Mouse (Mus musculus) lung, adult 2 months (tissue): Measurements from ENCODE around the gene Psen1. TPM values are rescaled to one million over a fixed set of nuclear protein-coding genes. Genes with fewer than 3 reads are reported as not detected.

Experiments
- DNase-seq: peaks from one replicate; pipeline ENCODE4 v3.0.0; 2022
- H3K4me1 ChIP-seq: fragments of 200-500 bp; 2 replicates; pipeline ENCODE4 v1.6.1; 2011; ENCODE audit warnings: low read length; ENCODE audit not compliant: control insufficient read depth, insufficient read depth
- H3K4me3 ChIP-seq: fragments of 200-500 bp; replicated peaks from 2 replicates; pipeline ENCODE3; 2011; ENCODE audit warnings: low read depth, mild to moderate bottlenecking, control low read depth, low read length; ENCODE audit errors: extremely low read depth
- CTCF ChIP-seq: fragments of 200-500 bp; IDR thresholded peaks from 2 replicates; pipeline ENCODE4 v1.5.1; 2011; ENCODE audit warnings: mild to moderate bottlenecking, low read length, control low read depth; ENCODE audit not compliant: insufficient read depth
- POLR2A ChIP-seq: fragments of 200-500 bp; IDR thresholded peaks from 2 replicates; pipeline ENCODE4 v1.6.1; 2011; ENCODE audit warnings: low read depth, mild to moderate bottlenecking, control low read depth, low read length, borderline replicate concordance; ENCODE audit errors: extremely low read depth
- WGBS: fragments of 180-500 bp; shearing (Covaris S2); methylation state at CpG from one replicate; pipeline ENCODE4 v1.1.7; 2018; 5-methylcytosine and 5-hydroxymethylcytosine counted together
- polyA plus RNA-seq: library from polyadenylated mRNA; depleted of rRNA; stranded (reverse); fragments of >200 nt; gene quantifications from 2 replicates; pipeline ENCODE4 v1.2.3, GENCODE M21; 2012

The Psen1 gene
- polyA plus RNA-seq, 1 experiment, result 27.3 TPM

DNA sequence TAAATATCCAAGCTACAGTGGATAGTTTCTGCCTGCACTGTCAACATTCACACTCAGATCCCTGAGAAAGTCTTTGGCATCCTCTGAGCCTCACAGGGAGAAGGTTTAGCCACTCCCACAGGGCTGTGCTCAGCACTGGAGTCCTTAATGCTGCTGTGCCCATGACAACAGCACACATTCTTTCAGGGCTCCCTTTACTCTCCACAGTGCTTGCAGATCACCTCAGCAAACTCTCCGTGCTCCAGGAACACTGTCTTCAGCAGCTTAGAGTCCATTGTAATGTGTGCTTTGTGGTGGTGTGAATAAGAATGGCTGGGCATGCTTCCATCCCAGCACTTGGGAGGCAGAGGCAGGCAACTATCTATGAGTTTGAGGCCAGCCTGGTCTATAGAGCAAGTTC lies 61.2 kb downstream of the Psen1 start:
- H3K4me3 ChIP-seq, result no peak overlapping the region
- TF ChIP-seq CTCF, result no peak
- no peak for TF ChIP-seq POLR2A
- 54% methylated on average over 1 of the region's 1 CpGs for WGBS
- no peaks in the 10 kb centered on the region for H3K4me1 ChIP-seq
- DNase-seq, result no peak

- 18% methylated on average over 2 of the region's 2 CpGs for WGBS
- no peak for TF ChIP-seq CTCF
- no peak for TF ChIP-seq POLR2A
- Histone ChIP-seq H3K4me3 (no peak overlapping the region), H3K4me1 (no peaks in the 10 kb centered on the region)
- DNase-seq, result no peak
These were observed 64.5 kb downstream of the Psen1 start for GRCm38 (mm10) chr12:83752495-83752894.

GRCm38 (mm10) chr12:83758735-83759134 lies 70.8 kb downstream of the Psen1 start:
- H3K4me1 ChIP-seq, result peaks cover 3% of the 10 kb centered on the region; the same call in 1 of the 2 replicates
- TF ChIP-seq CTCF, result no peak
- TF ChIP-seq POLR2A, result no peak
- DNase-seq, result no peak
- 84% methylated on average over 10 of the region's 10 CpGs for WGBS
- no peak overlapping the region for H3K4me3 ChIP-seq

DNA sequence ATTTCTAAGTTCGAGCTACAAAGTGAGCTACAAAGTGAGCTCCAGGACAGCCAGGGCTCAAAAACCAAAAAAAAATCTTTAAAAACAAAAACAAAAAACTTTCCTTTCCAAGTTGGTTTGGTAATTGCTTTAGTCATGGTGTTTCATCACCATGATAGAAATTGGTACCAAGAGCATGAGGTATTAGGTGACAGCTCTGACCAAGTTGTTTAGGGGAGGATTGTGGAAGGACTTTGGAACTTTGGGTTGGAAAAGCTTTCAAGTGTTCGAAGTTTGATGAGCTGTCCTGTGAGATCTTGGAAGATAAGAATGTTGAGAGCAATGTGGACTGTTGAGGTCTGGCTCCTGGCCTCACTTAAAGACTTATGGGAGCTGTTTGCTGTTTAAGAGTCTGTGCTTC lies 72.2 kb downstream of the Psen1 start:
- Histone ChIP-seq H3K4me3 (no peak overlapping the region), H3K4me1 (peaks cover 3% of the 10 kb centered on the region; the same call in 1 of the 2 replicates)
- DNase-seq, result no peak
- TF ChIP-seq CTCF (no peak), POLR2A (no peak)
- 79% methylated on average over 2 of the region's 2 CpGs for WGBS

GRCm38 (mm10) chr12:83762706-83763105 lies 74.8 kb downstream of the Psen1 start:
- Histone ChIP-seq H3K4me3 (no peak overlapping the region), H3K4me1 (peaks cover 3% of the 10 kb centered on the region; the same call in 1 of the 2 replicates)
- no peak for DNase-seq
- 27% methylated on average over 4 of the region's 4 CpGs for WGBS
- TF ChIP-seq CTCF, result no peak
- TF ChIP-seq POLR2A, result no peak

DNA sequence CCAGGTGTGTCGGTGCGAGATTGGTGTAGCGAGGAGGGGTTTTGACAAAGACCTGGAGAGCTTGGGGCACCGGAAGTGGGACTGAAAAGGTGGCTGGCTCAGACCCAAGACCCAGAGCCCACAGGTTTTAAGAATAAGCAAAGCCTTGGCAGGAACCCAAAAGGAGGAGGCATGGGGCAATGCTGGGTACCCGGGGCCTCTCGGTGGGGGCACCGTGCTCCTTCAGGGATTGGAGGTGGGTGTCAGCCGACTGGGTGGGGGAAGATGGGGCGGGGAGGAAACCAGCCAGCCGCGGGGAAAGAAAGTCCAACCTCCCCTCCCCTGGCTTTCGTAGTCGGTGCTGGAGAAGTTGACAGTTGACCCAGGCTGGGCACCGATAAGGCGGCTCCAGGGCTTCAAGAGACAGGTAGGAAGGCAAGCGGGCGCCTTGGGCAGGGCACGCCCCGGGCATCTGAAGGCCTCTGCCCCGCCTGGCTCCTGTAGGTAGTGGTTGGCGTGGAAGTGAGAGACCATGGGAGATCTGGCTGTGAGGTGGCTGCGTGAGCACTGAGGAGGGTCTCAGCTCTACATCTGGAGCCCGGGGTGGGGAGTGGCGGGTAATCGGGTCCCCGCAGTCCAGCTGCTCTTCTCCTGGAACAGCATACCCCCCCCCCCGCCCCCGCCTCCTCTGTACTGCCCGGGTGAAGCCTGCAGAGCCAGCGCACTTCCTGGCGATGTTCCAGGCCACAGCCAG lies 75.5 kb downstream of the Psen1 start, which contains the start of gene Papln:
Papln (plus strand) TSS at position 324 of the 733 bp plus-strand sequence.
- WGBS, result 5% methylated on average over 28 of the region's 31 CpGs
- Histone ChIP-seq H3K4me3 (no peak within 1 kb of the TSS), H3K4me1 (peaks cover 3% of the 10 kb centered on the region; the same call in 1 of the 2 replicates)
- DNase-seq, result peak; percentile 13
- no peak for TF ChIP-seq POLR2A
- TF ChIP-seq CTCF, result no peak

GRCm38 (mm10) chr12:83764044-83764365 lies 76.1 kb downstream of the Psen1 start:
- H3K4me3 ChIP-seq, result no peak overlapping the region
- peak; percentile 19 for DNase-seq

GRCm38 (mm10) chr12:83764519-83764918 lies 76.6 kb downstream of the Psen1 start:
- WGBS, result 79% methylated on average over 10 of the region's 10 CpGs
- TF ChIP-seq CTCF (no peak), POLR2A (no peak)
- H3K4me1 ChIP-seq, result peaks cover 3% of the 10 kb centered on the region; the same call in 1 of the 2 replicates
- no peak overlapping the region for H3K4me3 ChIP-seq
- DNase-seq, result no peak

More at GRCm38 (mm10) chr12:83764044-83764365, 76.1 kb downstream of the Psen1 start:
- TF ChIP-seq CTCF (no peak), POLR2A (no peak)
- 15% methylated on average over 14 of the region's 14 CpGs for WGBS
- H3K4me1 ChIP-seq, result peaks cover 3% of the 10 kb centered on the region; the same call in 1 of the 2 replicates

DNA sequence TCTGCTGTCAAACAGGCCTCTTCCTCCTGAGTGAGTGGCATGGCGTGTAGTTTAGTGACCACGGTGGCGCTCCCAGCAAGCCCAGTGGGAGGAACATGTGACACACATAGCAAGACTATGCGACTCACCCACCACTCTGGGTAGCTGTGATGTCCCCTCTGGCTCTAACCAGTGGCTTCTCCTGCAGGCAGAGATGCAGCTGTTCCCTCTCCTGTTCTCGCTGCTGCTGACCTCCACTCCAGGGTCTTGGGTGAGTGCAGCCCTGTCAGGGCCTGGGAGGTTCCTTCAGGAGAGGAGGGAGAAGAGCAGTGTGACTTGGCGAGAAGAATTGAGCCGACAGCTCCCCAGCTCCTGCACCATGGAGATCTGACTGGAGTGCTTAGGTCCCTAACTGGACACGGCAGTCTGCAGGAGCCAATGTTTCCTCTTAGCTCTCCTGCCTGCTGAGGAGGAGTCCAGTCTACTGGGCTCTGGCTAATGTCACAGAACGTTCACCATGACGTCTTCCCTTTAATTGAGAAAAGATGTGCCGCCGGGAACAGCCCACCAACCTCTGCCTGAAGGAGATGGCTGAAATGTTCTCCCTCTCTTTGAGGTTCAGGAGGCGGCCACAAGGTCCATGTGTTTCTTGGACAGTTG lies 78.1 kb downstream of the Psen1 start:
- Histone ChIP-seq H3K4me3 (no peak overlapping the region), H3K4me1 (peaks cover 7% of the 10 kb centered on the region)
- no peak for TF ChIP-seq CTCF
- no peak for TF ChIP-seq POLR2A
- 84% methylated on average over 13 of the region's 13 CpGs for WGBS
- no peak for DNase-seq
